Mouse (Mus musculus): Measurements from ENCODE around the gene F9.
"Not testable (repeated sequence)": the region's sequence is repeated elsewhere in the genome, so short reads cannot be mapped to it uniquely, and the experiment has no call there.

F9 gene

DNA sequence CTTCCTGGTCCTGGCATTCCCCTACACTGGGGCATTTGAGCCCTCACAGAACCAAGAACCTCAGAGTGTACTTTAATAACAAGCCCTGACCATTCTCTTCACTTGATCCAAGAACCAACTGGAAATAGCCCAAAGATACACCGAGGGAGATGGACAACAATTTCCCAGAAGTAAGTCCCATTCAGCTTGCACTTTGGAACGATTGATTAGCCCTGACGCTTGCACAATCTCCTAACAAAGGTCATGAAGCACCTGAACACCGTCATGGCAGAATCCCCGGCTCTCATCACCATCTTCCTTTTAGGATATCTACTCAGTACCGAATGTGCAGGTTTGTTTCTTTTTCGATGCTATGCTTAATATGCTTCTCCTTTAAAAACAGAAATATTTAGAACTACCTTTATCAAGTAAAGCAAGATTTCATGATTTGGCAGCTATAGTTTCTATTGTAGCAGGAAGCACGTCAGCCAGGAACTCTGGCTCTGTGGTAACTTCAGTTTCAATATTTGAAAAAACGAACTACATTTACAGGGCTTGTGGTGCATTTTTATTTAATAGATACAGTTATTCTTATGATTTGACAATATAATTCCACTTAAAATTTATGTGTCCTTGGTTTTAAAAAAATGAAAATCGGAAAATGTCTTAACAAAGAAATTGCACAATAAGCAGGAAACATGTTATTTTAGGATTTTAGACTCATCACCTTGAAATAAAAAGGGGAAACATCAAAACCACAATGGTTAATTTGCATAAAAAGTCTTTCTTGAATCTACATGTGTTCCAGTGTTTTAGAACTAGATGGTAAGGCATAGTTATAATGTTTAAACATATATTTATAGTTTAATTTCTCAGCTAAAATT lies at the start of gene F9:
TSS of gene F9 (plus strand) at position 244 of the 863 bp plus-strand sequence.
- no peak for DNase-seq

DNA sequence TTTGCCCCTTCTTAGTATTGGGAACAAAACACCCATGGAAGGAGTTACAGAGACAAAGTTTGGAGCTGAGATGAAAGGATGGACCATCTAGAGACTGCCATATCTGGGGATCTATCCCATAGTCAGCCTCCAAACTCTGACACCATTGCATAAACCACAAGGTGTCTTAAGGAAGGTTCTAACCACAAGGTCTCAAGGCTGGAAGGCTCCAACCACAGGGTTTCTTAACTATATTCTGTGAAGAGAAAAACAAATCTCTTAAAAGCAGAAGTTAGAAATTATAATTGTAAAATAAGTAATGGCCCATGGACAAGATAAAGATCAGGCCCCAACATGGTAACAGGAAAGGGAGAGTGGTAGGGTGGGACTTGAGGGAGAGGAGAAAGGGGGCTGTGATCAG lies 29.5 kb upstream of the F9 start:
- DNase-seq, result not testable (repeated sequence)

DNA sequence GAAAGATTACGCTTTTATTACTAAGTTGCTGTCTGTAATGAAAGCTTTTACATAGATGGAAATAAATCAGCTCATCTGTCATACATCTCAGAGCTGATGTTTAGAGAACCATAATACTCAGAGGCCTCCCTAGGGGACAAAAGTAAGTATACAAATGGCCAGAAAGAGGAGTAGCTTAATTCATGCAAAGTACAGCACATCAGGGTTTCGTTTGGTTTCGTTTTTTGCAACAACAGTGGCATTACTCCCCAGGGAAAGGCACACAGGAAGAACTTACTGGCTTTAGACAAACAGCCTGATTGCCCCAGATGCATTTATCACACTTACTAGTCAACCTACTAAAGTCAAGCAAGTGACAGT lies 800 bp downstream of the F9 start:
- no peak for DNase-seq

DNA sequence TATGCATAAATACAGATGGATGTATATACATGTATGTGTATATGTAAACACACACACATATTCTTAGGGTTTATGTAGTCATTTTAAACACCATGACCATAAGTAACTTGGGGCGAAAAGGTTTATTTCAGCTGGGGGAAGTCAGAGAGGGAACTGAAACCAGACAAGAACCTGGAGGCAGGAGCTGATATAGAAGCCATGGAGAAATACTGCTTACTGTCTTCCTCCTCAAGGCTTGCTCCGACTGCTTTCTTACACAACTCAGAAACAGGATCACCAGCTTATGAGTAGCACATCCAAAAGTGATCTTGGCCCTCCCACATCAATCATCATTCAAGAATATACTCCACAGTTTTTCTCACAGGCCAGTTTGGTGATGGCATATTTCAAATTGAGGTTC lies 2.2 kb downstream of the F9 start:
- no peak for DNase-seq

DNA sequence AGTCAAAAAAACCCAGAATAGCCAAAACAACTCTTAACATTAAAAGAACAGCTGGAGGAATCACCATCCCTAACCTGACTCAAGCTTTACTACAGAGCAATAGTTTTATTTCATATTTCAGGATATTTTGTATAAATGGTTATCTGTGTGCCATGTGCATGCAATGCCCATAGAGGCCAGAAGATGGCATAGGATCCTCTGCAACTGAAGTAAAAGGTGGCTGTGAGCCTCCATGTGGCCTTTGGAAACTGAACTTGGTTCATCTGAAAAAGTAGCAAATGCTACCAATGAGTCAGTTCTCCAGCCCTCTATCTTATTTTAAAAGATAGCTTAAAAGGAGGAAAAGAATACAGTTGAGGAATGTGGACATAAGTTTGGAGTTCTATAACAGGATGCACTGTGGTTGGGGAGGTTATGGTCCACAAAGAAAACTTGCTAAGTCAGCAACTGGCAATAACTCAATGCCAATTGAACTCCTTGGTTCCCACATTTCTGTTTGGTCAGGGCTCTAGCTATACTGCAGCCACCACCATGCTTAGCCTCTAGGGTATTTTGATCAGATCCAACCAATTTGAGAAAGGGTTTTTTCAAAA lies 13.9 kb downstream of the F9 start:
- DNase-seq, result no peak

DNA sequence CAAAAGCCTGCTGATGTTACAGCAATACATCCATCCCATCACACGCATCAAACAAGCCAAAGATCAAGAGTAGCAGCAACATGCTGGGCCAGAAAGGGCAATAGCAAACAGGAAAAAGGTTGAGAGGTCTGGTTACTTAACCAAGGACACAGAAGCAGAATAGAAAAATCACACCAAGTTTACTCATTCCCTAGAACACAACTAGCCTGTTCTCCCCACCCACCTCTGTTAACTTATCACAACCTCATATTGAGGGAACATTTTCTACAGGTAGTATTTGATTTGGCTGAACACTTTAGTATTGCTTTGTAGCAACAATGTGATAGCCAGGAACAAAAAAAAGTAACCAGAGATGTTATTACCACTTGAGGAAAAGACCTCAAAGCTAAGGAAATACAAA lies 15.3 kb downstream of the F9 start:
- no peak for DNase-seq

DNA sequence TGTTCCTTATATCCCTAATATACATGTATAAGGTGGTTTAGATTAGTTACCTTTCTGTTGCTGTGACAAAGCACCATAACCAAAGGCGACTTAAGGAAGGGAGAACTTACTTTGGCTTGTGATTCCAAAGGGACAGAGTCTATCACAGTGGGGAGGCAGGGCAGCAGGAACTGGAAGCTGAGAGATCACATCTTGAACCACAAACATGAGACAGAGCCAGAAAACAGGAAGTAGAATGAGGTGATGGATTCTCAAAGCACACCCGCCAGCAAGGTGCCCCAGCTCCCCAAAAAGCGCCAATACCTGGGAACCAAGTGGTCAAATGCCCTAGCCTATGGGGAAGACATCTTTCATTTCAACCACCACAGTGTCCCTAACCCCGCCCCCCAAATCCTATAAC lies 21.7 kb downstream of the F9 start:
- DNase-seq, result no peak

DNA sequence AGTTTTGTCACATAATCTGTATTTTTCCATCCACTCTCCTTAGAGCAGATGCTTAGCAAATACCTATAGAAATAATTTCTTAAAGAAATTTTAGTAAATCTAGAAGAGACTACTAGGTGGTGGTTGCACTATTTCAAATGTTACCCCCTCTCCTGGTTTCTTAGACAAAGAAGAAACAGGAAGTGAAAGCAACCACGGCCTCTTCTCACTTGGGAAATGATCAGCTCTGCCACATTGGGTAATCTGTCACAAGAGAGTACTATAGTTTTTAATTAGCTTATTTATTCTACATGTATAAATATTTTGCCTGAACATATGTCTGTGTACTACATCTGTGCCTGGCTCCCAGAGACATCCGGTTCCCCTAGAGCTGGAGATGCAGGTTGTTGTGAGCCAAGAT lies 22.3 kb downstream of the F9 start:
- no peak for DNase-seq

DNA sequence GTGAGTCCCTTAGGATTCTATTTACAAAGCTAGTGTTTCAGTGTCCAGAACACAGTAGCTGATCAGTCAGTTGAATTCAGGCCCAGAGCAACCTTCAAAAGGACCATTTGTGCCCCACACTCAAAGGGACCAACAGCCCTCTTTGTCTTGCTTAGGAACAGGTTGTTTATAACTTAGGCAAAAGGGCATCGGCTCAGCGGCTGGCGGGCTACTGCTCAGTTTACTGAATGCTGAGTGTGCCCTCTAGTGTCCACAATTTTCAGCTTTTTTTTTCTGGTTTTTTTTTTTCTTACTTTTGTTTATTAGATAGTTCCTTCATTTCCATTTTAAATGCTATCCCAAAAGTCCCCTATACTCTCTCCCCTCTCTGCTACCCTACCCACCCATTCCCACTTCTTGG lies 27.4 kb downstream of the F9 start:
- DNase-seq, result no peak

DNA sequence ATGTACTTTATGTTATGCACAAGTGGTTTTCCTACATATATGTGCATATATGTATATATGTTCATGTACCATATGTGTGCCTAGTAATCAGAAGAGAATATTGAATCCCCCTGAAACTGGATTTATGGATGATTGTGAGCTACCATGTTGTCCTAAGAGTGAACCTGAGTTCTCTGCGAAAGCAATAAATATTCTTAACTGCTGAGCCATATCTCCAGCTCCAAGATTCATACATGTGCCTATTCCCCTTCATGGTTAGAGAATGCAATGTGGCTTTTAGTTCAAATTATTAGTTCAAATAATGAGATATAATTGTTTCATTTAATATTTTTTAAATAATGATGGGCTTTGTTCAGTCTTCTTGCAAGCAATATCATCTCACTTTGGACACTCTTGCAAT lies 55.5 kb downstream of the F9 start:
- no peak for DNase-seq

DNA sequence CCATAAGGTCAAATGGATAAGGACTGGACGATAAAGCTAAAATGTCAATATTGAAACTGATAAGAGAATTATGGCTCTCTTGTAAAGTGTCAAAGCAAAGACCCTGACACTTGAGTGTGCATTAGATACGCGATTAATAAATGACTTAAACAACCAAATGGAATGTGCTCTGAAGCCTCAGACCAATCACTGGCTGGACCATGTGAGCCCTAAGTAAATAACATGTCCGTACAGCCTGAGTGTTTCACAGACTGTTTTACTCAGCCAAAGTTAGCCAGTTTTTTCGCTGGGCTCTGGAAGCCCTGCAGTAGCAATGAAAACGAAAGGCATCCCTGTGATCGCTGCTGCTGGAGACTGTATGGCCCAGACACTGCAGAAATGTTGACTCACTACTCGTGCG lies 55.9 kb downstream of the F9 start:
- DNase-seq, result no peak

DNA sequence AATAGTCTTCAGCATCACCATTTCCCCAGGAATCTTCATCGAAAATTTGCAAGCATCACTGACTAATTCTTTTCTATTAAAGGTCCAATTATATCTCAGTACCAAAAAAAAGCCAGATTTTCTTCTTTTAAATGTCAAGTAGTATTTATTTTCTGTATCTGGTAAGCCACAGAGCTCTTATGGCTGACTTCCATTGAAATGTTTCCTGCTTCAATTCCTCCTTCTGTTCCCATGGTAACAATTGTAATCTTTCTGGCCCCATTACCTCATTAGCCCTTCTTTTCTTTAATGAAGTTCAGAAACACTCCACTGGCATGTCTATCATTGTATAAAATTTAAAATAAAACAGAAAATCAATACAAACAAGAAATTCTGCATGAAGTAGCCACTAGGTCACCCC lies 76.1 kb downstream of the F9 start:
- DNase-seq, result no peak
